8 mouse cellular contexts compared by ENCODE assay signal in genomic region chr9:105827791-105828385, GRCm38 (mm10). TPM values are rescaled to one million over a fixed set of nuclear protein-coding genes. Genes with fewer than 3 reads are reported as not detected.
DNase-seq lines count a peak whose midpoint lies in the region; ATAC-seq and TF ChIP-seq lines count a peak whose summit lies in the region.

Gene Col6a6 (minus strand): TSS chr9:105828160.

- no peak for TF ChIP-seq POLR2A in kidney, adult 2 months (IDR thresholded peaks at IDR 0.05; ENCODE audit: low read depth, low read length)

- H3K4me3 ChIP-seq in kidney, adult 2 months (ENCODE audit: insufficient read depth, low read depth, low read length): no peak within 1 kb of the TSS
- H3K4me3 ChIP-seq in gastrocnemius, adult 2 months: peak within 1 kb of the TSS; percentile 58
- no peak within 1 kb of the TSS for H3K4me3 ChIP-seq in hindbrain, embryonic 14.5 days (replicated peaks; ENCODE audit: low read length)
- H3K4me3 ChIP-seq in midbrain, postnatal 0 days (ENCODE audit: low read depth, low read length): no peak within 1 kb of the TSS

- no peaks in the 10 kb centered on the region for H3K9me3 ChIP-seq in hindbrain, embryonic 14.5 days (ENCODE audit: control insufficient read depth, low read length)
- no peaks in the 10 kb centered on the region for H3K9me3 ChIP-seq in midbrain, postnatal 0 days (ENCODE audit: low read length)

- no peak for ATAC-seq in hindbrain, embryonic 14.5 days (ENCODE audit: low FRiP score)
- no peak for ATAC-seq in midbrain, postnatal 0 days (ENCODE audit: low FRiP score)

- no peaks in the 10 kb centered on the region for H3K4me1 ChIP-seq in kidney, adult 2 months (ENCODE audit: control insufficient read depth, insufficient read depth, low read length)
- 0 out of 2 replicates have a peak, but pooled peaks cover 9% of the 10 kb centered on the region for H3K4me1 ChIP-seq in hindbrain, embryonic 14.5 days (replicated peaks; ENCODE audit: control insufficient read depth, insufficient read depth, low read length)
- H3K4me1 ChIP-seq in midbrain, postnatal 0 days (ENCODE audit: insufficient read depth, low read length): no peaks in the 10 kb centered on the region

- 8% methylated on average over 20 of the region's 20 CpGs for WGBS in kidney, adult 2 months
- 17% methylated on average over 20 of the region's 20 CpGs for WGBS in hindbrain, embryonic 14.5 days
- WGBS in midbrain, postnatal 0 days: 19% methylated on average over 20 of the region's 20 CpGs

- H3K4me2 ChIP-seq in hindbrain, embryonic 14.5 days (replicated peaks): peak within 1 kb of the TSS; percentile 28
- H3K4me2 ChIP-seq in midbrain, postnatal 0 days (ENCODE audit: low read depth, low read length, poor library complexity, severe bottlenecking): 0 out of 2 replicates have a peak within 1 kb of the TSS, but pooled peaks have one; percentile 24

- H3K36me3 ChIP-seq in kidney, adult 2 months (ENCODE audit: control insufficient read depth, insufficient read depth, low read length): no peaks in the 10 kb centered on the region
- H3K36me3 ChIP-seq in hindbrain, embryonic 14.5 days (replicated peaks; ENCODE audit: control insufficient read depth, insufficient read depth): no peaks in the 10 kb centered on the region
- H3K36me3 ChIP-seq in midbrain, postnatal 0 days (ENCODE audit: insufficient read depth, low read length): no peaks in the 10 kb centered on the region

- intact Hi-C loops in gastrocnemius, adult 2 months (cut with DNase I): no loop called here

- no peaks in the 10 kb centered on the region for H3K27me3 ChIP-seq in kidney, adult 2 months (replicated peaks; ENCODE audit: control insufficient read depth, insufficient read depth, low read length)
- H3K27me3 ChIP-seq in hindbrain, embryonic 14.5 days (ENCODE audit: control insufficient read depth, insufficient read depth, low read length): no peaks in the 10 kb centered on the region; the same call in 1 of the 2 replicates
- no peaks in the 10 kb centered on the region for H3K27me3 ChIP-seq in midbrain, postnatal 0 days (ENCODE audit: insufficient read depth, low read length)

- no peak within 1 kb of the TSS for H3K27ac ChIP-seq in kidney, adult 2 months (ENCODE audit: insufficient read depth, low read depth, low read length)
- peak within 1 kb of the TSS; percentile 59 for H3K27ac ChIP-seq in gastrocnemius, adult 2 months
- H3K27ac ChIP-seq in hindbrain, embryonic 14.5 days: no peak within 1 kb of the TSS
- no peak within 1 kb of the TSS for H3K27ac ChIP-seq in midbrain, postnatal 0 days (ENCODE audit: low read depth, low read length)

- DNase-seq in kidney, adult 2 months: peak; percentile 39
- DNase-seq in kidney, adult 11 months: no peak
- DNase-seq in gastrocnemius, adult 2 months: peak; percentile 57
- no peak for DNase-seq in hindbrain, embryonic 14.5 days (ENCODE audit: low spot score)
- DNase-seq in midbrain, postnatal 0 days (ENCODE audit: low spot score): no peak
- no peak for DNase-seq in cerebellum, adult 11-12 months
- DNase-seq in spleen, postnatal 36 days (ENCODE audit: low spot score in 2 of 2): no peak
- DNase-seq in thymus, postnatal 10 days (ENCODE audit: low spot score in 2 of 2): no peak

- TF ChIP-seq CTCF in kidney, adult 2 months (conservative IDR thresholded peaks at IDR 0.05; ENCODE audit: insufficient read depth, insufficient read length, low read depth, low read length): no peak
- no peak for TF ChIP-seq CTCF in gastrocnemius, adult 2 months (IDR thresholded peaks at IDR 0.05)
- TF ChIP-seq CTCF in midbrain, postnatal 0 days (IDR thresholded peaks at IDR 0.05): no peak

- no peak within 1 kb of the TSS for H3K9ac ChIP-seq in hindbrain, embryonic 14.5 days
- no peak within 1 kb of the TSS for H3K9ac ChIP-seq in midbrain, postnatal 0 days (replicated peaks; ENCODE audit: low read length, poor library complexity, severe bottlenecking)

RNA-seq across cellular contexts. Expression of gene Col6a6, which starts in this region (rescaled TPM):
- 0.19 and 0.28 TPM in 2 replicates for polyA plus RNA-seq in kidney, adult 2 months (2012; rRNA removed)
- total RNA-seq in gastrocnemius, adult 2 months (2021): 1 to 10 TPM; 1.5 to 1.9 TPM
- 0.11 and 0.17 TPM in 2 replicates for polyA plus RNA-seq in hindbrain, embryonic 14.5 days (2014; fragmentation: Nextera tagmentation; extraction: Ambion mirVana)
- total RNA-seq in midbrain, postnatal 0 days (2014; rRNA removed): 0.28 and 0.49 TPM in 2 replicates
- 0.20 and 0.23 TPM in 2 replicates for polyA plus RNA-seq in midbrain, postnatal 0 days (2015; fragmentation: Nextera tagmentation; extraction: Ambion mirVana)

Comparison
In these comparisons a context has a peak if more than half of its experiments do, and no peak if none do; other contexts are left out.
1. Peak in DNase-seq in kidney, adult 2 months; RNA of the gene not detected or under 1 TPM.